Mouse (Mus musculus): ENCODE data around the gene Maml3. TPM values are rescaled to one million over a fixed set of nuclear protein-coding genes. Genes with fewer than 3 reads are reported as not detected.
A peak's percentile ranks its signal among the peaks of the same experiment; 100 is the strongest.

The Maml3 gene
- polyA plus RNA-seq, 1 experiment, result not detected

DNA sequence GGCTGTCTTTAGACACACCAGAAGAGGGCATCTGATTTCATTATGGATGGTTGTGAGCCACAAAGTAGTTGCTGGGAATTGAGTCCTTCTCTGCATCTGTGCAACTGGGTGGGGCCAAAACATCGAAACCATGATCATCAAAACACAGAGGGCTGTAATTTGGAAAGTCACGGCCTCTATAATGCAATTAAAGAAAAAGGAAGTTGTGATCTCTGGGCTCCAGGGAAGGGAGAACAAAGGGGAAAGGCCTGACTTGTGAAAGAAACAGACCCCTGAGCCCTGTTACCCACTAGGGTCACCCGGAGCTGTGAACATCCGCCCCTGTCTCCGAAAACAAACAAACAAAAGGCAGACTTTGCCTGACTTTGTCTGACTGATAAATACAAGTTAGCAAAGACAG is 123.4 kb downstream of the Maml3 start:
- H3K4me3 ChIP-seq (ENCODE audit: insufficient read depth, low read depth, low read length), result no peak overlapping the region
- WGBS, result 60% methylated on average over 5 of the region's 5 CpGs

DNA sequence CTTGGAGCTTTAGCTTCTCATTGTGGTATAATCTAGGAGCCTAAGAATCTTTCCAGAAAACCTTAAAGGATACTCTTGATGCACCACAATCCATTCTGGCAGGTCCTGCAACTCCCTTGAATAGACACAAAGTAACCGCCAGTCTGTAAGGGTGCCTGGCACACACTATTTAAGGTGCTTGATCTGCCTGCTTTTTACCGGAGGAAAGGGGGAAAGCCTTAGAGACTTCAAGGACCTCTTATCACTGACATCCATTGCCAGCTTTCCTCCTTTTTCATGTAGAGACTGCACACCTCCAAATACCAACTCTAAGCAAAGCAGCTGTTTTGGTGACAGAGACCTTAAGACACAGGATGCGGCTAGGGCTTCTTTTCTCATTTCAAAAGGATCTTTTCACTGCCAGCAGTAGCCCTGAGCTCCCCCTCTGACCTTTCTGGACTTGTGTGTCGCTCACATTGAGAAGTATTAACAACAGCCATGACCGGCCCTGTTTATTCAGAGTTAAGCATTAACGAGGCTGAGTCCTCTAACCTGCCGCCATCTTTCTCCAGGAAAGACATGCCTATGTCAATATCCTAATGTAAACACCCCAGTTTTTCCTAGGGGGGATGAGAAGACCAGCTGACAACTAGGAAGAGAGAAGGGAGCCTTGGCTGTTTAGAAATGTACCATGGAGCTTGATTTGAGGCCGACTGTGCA is 127.1 kb downstream of the Maml3 start:
- WGBS, result 80% methylated on average over 8 of the region's 8 CpGs
- peaks cover 4% of the 10 kb centered on the region for H3K4me1 ChIP-seq (ENCODE audit: control insufficient read depth, insufficient read depth, low read length)
- TF ChIP-seq CTCF (IDR thresholded peaks at IDR 0.05; ENCODE audit: insufficient read depth, low read depth, low read length) (no peak), POLR2A (IDR thresholded peaks at IDR 0.05; ENCODE audit: insufficient read depth, low read depth, low read length) (no peak)
- H3K4me3 ChIP-seq (ENCODE audit: insufficient read depth, low read depth, low read length), result no peak overlapping the region
- H3K27ac ChIP-seq (ENCODE audit: insufficient read depth, low read depth, low read length), result no peak overlapping the region

More for the DNA sequence above, 123.4 kb downstream of the Maml3 start:
- Histone ChIP-seq H3K27ac (ENCODE audit: insufficient read depth, low read depth, low read length) (no peak overlapping the region), H3K4me1 (ENCODE audit: control insufficient read depth, insufficient read depth, low read length) (peaks cover 5% of the 10 kb centered on the region)
- TF ChIP-seq POLR2A (IDR thresholded peaks at IDR 0.05; ENCODE audit: insufficient read depth, low read depth, low read length), result no peak
- no peak for TF ChIP-seq CTCF (IDR thresholded peaks at IDR 0.05; ENCODE audit: insufficient read depth, low read depth, low read length)

DNA sequence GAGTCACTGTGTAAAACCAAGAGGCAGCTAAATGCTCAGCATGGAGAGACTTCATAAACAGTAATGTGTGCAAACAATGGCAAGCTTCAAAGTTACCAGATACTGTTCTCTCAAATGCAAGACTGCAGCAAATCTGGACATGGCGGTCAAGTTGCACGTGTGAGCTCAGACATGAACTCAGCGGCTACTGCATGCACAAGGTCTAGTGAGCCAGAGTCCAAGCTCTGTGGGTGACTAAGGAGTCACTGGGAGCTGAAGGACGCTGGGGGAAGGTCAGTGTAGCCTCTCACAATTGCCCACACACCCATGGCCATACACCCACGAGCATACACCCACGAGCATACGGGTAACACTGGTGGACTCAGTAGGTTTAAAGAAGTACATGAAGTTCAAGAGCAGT is 130.3 kb downstream of the Maml3 start:
- TF ChIP-seq CTCF (IDR thresholded peaks at IDR 0.05; ENCODE audit: insufficient read depth, low read depth, low read length) (no peak), POLR2A (IDR thresholded peaks at IDR 0.05; ENCODE audit: insufficient read depth, low read depth, low read length) (no peak)
- WGBS, result 92% methylated on average over 7 of the region's 7 CpGs
- H3K4me3 ChIP-seq (ENCODE audit: insufficient read depth, low read depth, low read length), result no peak overlapping the region

DNA sequence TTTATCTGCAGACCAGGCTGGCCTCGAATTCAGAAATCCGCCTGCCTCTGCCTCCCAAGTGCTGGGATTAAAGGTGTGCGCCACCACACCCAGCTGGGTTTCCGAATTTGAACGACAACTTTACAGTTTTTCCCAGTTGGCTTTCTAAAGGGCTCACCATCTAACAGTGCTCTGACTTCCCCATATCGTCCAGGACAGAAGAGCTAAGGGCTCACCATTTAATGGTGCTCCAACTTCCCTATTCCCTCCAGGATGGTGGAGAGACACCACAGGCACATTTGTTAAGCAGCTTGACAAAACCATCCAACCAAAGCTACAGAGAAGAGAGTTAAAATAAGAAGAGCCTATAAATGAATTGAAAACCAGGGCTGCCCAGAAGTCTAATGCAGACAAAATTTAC is 130.7 kb downstream of the Maml3 start:
- Histone ChIP-seq H3K4me1 (ENCODE audit: control insufficient read depth, insufficient read depth, low read length) (peaks cover 15% of the 10 kb centered on the region), H3K4me3 (ENCODE audit: insufficient read depth, low read depth, low read length) (no peak overlapping the region), H3K27ac (ENCODE audit: insufficient read depth, low read depth, low read length) (no peak overlapping the region)
- WGBS, result 96% methylated on average over 6 of the region's 6 CpGs
- no peak for TF ChIP-seq POLR2A (IDR thresholded peaks at IDR 0.05; ENCODE audit: insufficient read depth, low read depth, low read length)
- TF ChIP-seq CTCF (IDR thresholded peaks at IDR 0.05; ENCODE audit: insufficient read depth, low read depth, low read length), result no peak

More for the DNA sequence above, 130.3 kb downstream of the Maml3 start:
- peaks cover 11% of the 10 kb centered on the region for H3K4me1 ChIP-seq (ENCODE audit: control insufficient read depth, insufficient read depth, low read length)
- no peak overlapping the region for H3K27ac ChIP-seq (ENCODE audit: insufficient read depth, low read depth, low read length)

DNA sequence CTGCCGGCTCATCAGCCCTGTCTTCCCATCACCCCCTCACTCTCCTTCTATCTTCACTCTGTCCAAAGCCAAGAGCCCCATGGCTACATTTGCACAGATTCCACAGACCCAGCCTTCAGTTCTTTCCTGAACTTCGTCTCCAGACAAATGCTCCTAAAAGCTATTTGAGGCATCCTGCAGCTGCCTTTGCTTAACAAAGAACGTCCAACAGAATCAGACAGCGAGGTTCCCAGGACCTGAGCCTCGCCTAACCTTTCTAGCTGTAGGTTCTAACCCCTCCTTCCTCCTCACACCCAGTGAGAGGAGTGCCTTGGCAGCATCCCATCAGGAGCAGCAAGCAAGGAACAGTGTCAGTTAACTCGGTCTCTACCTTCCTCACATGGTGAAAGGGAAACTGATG is 132.3 kb downstream of the Maml3 start:
- H3K27ac ChIP-seq (ENCODE audit: insufficient read depth, low read depth, low read length), result no peak overlapping the region
- no peak overlapping the region for H3K4me3 ChIP-seq (ENCODE audit: insufficient read depth, low read depth, low read length)
- WGBS, result 68% methylated on average over 6 of the region's 6 CpGs
- TF ChIP-seq POLR2A (IDR thresholded peaks at IDR 0.05; ENCODE audit: insufficient read depth, low read depth, low read length) (no peak), CTCF (IDR thresholded peaks at IDR 0.05; ENCODE audit: insufficient read depth, low read depth, low read length) (no peak)
- H3K4me1 ChIP-seq (ENCODE audit: control insufficient read depth, insufficient read depth, low read length), result peaks cover 11% of the 10 kb centered on the region

DNA sequence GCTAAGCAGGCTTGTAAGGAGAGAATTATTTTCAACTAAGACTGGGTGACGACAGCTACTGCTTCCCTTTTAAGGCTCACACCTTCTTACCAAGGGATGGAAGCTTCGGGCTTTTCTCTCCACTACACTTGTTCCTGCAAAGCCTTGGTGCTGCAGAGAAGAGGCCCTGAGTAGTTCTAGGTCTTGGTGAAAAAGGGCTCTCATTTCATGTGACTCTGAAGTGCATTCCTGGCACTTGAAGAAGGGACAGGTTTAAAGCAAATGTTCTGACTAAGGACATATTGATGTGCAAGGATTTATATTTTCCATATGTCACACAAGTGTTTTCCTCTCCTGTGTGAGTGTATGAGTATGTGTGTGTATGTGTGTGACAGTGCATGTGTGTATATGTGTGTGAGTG is 134.4 kb downstream of the Maml3 start:
- TF ChIP-seq CTCF (IDR thresholded peaks at IDR 0.05; ENCODE audit: insufficient read depth, low read depth, low read length) (no peak), POLR2A (IDR thresholded peaks at IDR 0.05; ENCODE audit: insufficient read depth, low read depth, low read length) (no peak)
- WGBS, result 57% methylated on average over 2 of the region's 2 CpGs

DNA sequence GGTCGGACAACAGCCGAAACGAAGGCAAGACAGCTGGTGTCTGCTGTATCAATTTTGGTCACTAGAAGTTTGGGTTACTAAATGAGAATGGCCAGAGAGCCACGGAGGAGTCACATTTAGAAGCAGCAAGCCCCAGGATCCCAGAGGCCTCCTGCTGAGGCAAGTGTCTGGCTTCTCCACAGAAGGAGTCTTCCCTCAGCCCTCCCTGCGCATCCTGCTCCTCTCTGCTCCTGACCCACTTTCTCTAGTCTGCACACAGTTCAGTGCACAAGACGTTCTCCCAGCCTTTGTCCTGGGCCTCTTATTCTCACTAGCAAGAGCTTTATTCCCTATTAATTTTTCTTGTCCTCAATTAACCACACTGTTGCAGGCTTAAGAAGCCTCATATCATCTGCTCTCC is 135.4 kb downstream of the Maml3 start:
- no peak for TF ChIP-seq CTCF (IDR thresholded peaks at IDR 0.05; ENCODE audit: insufficient read depth, low read depth, low read length)
- TF ChIP-seq POLR2A (IDR thresholded peaks at IDR 0.05; ENCODE audit: insufficient read depth, low read depth, low read length), result no peak
- Histone ChIP-seq H3K27ac (ENCODE audit: insufficient read depth, low read depth, low read length) (no peak overlapping the region), H3K4me3 (ENCODE audit: insufficient read depth, low read depth, low read length) (no peak overlapping the region), H3K4me1 (ENCODE audit: control insufficient read depth, insufficient read depth, low read length) (peaks cover 18% of the 10 kb centered on the region)
- 58% methylated on average over 6 of the region's 6 CpGs for WGBS

More for the DNA sequence above, 134.4 kb downstream of the Maml3 start:
- Histone ChIP-seq H3K27ac (ENCODE audit: insufficient read depth, low read depth, low read length) (0 out of 2 replicates have a peak overlapping the region, but pooled peaks have one; percentile 15), H3K4me3 (ENCODE audit: insufficient read depth, low read depth, low read length) (no peak overlapping the region), H3K4me1 (ENCODE audit: control insufficient read depth, insufficient read depth, low read length) (peaks cover 15% of the 10 kb centered on the region)

DNA sequence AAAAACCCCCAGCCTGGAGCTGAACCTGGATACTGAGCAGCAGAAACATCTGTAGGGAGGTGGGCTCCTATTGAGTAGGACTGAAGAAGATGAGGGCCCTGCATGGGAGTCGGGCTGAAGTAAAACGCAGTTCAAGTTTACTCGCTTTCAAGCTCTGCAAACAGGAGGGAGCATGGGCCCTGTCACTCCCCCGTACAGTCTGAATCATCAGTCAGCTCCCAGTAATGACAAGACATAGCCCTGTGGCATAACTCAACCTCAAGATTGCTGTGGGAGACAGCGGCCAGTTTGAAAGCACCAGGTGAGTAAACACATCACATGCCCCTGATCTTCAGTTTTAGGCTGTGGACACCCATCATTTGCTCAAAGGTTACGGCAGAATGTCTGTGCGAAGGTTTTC is 139.0 kb downstream of the Maml3 start:
- no peak overlapping the region for H3K4me3 ChIP-seq (ENCODE audit: insufficient read depth, low read depth, low read length)
- H3K27ac ChIP-seq (ENCODE audit: insufficient read depth, low read depth, low read length), result no peak overlapping the region
- no peak for TF ChIP-seq POLR2A (IDR thresholded peaks at IDR 0.05; ENCODE audit: insufficient read depth, low read depth, low read length)
- no peak for TF ChIP-seq CTCF (IDR thresholded peaks at IDR 0.05; ENCODE audit: insufficient read depth, low read depth, low read length)
- WGBS, result 59% methylated on average over 7 of the region's 7 CpGs
- peaks cover 20% of the 10 kb centered on the region for H3K4me1 ChIP-seq (ENCODE audit: control insufficient read depth, insufficient read depth, low read length)

DNA sequence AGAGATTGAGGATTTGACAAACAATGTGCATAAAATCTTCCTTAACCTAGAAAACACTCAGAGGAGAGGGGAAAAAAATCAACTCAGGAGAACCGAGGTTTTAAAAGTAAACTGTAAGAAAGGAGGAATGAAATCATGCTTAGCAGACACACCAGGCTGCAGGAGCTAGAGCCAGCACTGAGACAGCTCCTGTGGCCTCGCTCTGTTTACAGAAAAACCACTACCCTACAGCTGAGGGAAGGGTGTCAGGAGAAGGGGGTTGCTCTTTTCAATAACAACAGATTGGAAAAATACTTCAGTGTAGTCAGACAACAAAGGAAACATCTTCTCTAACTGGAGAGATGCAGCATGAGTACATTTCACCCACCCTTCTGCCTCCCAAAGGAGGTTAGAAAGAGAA is 139.4 kb downstream of the Maml3 start:
- no peak for TF ChIP-seq POLR2A (IDR thresholded peaks at IDR 0.05; ENCODE audit: insufficient read depth, low read depth, low read length)
- no peak for TF ChIP-seq CTCF (IDR thresholded peaks at IDR 0.05; ENCODE audit: insufficient read depth, low read depth, low read length)
- H3K4me3 ChIP-seq (ENCODE audit: insufficient read depth, low read depth, low read length), result no peak overlapping the region
- H3K4me1 ChIP-seq (ENCODE audit: control insufficient read depth, insufficient read depth, low read length), result peaks cover 20% of the 10 kb centered on the region
- H3K27ac ChIP-seq (ENCODE audit: insufficient read depth, low read depth, low read length), result no peak overlapping the region
- WGBS, result 35% methylated on average over 2 of the region's 2 CpGs

All from olfactory bulb, adult 2 months (tissue).